Mouse (Mus musculus): ENCODE measurements at regions not wholly inside any gene's neighbourhood (a gene's known extent, or its start where the extent isn't known, plus 50 kb on each side); places are given as distances from the start of the nearest gene placed in this dataset.

DNA sequence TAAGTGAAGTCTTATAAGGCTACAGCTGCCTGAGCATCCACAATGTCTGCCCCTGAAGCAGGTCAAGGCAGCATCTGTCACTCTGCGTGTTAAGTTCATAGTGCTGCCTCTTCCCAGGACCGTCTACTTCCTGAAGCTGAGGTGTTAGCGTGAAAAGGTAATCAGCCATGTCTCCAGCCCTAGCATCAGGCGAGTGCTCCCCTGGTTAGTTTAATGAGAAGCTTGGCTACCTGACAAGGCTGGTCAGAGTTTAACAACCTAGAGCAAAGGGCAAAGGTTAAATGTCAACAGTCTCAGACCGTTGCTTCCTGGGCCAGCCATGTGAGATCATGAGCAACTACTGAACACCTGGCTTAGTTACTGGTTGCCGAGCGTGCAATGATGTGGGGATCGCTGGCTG is 53.2 kb upstream of the Nkx2-2 start:
- TF ChIP-seq CTCF (IDR thresholded peaks at IDR 0.05; ENCODE audit: low read depth) (no peak), EP300 (IDR thresholded peaks at IDR 0.05; ENCODE audit: low read depth) (no peak)

Measured in liver, postnatal 0 days (tissue).